Mouse (Mus musculus): ENCODE data around the gene Mre11a.
A peak's percentile ranks its signal among the peaks of the same experiment; 100 is the strongest.

Gene Mre11a

DNA sequence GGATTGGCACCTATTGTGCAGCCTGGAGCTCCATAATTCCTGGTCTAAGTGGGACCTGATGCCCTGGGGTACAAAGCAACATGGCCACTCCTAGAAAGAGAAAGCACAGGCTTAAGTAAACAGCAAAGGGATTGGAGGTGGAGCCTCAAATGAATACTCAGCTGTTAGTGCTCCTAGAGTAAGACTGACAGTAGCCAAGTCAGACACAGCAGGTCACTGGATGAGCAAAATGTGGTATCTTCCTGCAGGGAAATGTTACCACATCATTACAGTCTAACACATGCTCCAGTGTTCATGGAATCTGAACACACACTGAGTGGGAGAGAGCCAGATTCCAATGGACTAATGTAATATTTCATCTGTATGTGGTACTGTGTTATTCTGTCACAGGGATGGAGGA is 36.9 kb downstream of the Mre11a start:
- no peak for DNase-seq (ENCODE audit: low spot score in 2 of 2)

DNA sequence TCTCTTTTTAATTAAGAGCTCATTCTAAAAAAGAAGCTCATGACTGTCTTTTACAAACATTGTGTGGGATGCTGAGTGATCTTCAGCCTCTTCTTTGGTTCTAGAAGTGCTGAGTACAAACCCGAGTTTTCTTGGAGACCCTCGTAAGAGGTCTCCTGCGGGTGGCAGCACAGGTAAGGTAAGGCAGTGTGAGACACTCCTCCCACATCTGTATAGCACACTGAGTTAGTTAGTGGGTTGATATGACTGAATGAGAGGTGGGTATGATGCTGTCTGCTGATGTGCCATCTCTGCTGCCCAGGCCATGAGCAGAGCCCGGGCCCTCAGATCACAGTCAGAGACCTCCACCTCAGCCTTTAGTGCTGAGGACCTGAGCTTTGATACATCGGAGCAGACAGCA is 40.4 kb downstream of the Mre11a start:
- no peak for DNase-seq (ENCODE audit: low spot score in 2 of 2)

DNA sequence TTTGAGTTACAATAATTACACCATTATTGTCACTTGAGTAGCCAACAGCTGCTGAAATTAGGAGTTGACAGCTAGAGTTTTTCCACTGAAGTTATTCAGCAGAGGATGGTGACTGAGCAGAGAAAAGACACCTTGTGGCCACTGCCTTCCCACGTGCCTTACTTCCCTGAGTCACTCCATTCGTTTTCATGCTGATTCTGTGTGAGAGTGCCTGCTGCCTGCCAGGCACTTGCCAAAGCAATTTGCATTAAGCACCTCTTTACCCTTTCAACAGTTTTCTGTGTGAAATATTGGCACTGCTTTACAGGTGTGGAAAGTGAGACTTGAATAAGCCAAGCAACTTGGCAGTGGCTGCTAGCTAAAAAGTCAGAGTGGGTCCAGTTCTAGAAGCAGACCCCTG is 43.4 kb downstream of the Mre11a start:
- no peak for DNase-seq (ENCODE audit: low spot score in 2 of 2)

GRCm38 (mm10) chr9:14832046-14832445 is 47.6 kb downstream of the Mre11a start:
- no peak for DNase-seq (ENCODE audit: low spot score in 2 of 2)

DNA sequence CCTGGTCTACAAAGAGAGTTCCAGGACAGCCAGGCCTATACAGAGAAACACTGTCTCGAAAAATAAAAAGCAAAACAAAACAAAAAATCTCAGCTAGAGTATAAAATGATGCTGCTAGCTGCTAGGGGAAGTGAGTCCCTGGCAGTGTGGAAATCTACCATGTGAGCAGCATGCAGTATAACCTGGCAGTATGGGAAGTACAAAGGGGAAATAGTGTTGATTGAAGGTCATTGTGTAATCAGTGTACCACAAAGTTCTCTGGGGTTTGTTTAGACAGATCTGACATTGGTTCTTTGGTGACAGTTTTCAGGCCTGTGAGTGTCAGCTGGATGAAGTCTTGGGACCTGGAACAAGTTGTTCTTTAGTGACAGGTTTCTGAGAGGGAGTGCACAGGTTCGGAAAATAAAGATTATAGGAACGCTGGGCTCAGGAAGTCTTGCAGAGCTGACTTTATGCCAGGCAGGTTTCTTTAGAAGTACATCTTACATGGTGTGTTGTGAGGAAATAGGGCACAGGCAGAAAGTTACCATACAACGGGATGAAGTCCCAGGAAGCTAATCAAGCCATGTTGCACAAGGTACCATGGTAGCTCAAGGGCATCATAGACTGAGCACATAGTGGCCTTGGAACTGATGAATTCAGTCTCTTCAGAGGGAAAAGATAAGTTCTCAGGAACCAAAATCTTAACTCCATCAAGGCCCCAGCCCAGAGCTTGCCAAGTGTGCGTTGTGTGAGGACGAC is 51.1 kb downstream of the Mre11a start:
- no peak for DNase-seq (ENCODE audit: low spot score in 2 of 2)

DNA sequence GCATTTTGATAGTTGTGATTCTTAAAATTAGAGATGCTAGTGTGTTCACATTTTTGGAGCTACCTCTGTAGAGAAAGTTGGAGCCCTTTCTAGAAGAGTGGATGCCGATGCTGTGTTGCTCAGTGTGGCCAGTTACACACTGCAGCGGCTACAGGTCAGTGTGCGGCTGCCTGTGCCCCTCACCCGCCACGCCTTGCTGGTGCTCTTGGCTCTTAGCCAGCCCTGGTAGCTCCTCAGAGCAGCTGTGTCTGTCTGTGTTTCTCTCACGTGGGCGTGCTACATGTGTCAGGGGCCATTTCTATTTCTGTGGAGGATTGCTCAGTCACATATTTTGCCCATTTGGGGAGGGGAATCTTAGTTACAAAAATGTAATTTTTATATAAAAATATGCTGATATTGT is 55.1 kb downstream of the Mre11a start:
- DNase-seq (ENCODE audit: low spot score in 2 of 2) = no peak

GRCm38 (mm10) chr9:14839970-14840369 is 55.5 kb downstream of the Mre11a start:
- DNase-seq (ENCODE audit: low spot score in 2 of 2) = no peak

- DNase-seq (ENCODE audit: low spot score in 2 of 2) = no peak
Measured at GRCm38 (mm10) chr9:14841878-14842761, 57.7 kb downstream of the Mre11a start.

GRCm38 (mm10) chr9:14843311-14843857 is 58.9 kb downstream of the Mre11a start:
- DNase-seq (ENCODE audit: low spot score in 2 of 2) = no peak

DNA sequence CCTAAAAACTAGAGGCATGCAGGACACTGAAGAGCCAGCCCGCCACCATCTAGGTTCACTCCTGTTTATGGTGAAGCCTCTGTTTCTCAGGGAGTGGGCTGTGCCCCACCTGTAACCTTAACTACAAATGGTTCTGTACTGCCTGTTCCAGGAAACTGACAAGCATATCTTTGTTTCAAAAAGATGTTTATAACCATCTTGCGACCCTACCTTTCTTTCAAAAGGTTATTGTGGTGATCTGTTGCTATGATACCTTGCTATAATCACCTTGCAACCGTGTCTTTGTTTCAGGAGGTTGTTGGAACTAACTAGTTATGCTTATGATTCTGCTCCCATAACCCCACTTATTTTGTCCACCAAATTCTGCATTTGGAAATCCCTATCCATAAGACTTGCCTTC is 59.4 kb downstream of the Mre11a start:
- DNase-seq (ENCODE audit: low spot score in 2 of 2) = no peak

- no peak for DNase-seq (ENCODE audit: low spot score in 2 of 2)
Measured at GRCm38 (mm10) chr9:14846428-14846827, 62.0 kb downstream of the Mre11a start.

DNA sequence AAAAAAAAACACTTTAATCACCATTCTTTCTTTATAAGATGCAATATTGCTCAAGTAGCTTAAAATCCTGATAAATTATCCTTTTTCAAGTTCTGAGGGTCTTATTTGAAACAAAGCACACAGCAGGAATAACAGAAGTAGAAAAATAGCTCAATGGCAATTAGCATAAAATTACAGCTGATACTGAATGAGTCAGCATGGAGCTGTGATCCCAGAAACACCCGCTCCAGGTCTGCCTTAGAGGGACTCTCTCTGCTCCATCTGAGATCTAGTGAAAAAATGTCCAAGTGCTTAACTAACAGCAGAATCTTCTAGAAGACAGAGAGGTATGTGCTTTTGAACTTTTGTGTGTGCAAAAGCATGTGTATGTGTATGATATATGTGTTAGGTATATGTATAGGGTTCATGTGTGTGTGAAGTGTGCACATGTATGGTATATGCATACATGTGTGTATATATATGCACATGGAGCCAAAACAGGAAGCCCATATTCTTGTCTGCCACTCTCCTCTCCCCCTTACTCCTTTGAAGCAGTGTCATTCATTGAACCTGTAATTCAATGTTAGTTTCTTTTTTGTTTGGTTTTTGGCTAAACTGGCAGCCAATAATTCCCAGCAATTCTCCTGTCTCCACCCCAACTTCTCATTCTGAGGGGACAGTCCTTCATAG is 63.9 kb downstream of the Mre11a start:
- no peak for DNase-seq (ENCODE audit: low spot score in 2 of 2)

GRCm38 (mm10) chr9:14854585-14854984 is 70.1 kb downstream of the Mre11a start:
- no peak for DNase-seq (ENCODE audit: low spot score in 2 of 2)

DNA sequence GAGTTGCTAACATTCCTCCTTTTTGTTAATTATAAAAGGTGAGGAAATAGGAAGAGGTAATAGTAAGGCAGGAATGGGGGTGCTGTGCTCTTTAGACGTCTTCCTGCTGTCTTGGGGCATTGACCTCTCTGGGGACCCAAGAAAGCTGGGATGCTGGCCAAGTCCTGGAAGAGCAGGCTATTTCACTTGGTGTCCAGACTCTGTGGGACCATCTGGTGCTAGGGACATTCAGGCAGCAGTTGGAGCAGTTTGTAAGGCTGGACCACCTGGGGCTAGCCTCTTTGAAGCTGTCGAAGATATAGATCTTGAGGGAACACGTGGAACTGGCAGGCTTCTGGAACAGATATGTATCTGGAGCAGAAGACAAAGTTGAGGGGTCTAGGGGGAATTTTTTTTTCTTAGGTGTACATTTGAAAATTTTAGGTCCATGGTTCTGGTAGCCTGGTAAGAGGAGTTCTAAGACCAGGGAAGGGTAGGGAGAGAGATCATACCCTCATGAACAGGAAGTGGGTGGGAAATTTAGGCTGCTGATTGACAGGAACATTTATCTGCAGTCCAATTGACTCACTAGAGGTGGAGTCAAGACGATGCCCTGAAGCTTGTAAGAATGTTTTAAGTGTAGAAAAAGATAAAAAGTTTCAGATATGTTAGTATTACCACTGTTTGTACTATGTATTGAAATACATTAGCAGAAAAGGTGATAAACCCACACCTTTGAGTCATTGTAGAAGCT is 72.6 kb downstream of the Mre11a start:
- DNase-seq (ENCODE audit: low spot score in 2 of 2) = no peak

DNA sequence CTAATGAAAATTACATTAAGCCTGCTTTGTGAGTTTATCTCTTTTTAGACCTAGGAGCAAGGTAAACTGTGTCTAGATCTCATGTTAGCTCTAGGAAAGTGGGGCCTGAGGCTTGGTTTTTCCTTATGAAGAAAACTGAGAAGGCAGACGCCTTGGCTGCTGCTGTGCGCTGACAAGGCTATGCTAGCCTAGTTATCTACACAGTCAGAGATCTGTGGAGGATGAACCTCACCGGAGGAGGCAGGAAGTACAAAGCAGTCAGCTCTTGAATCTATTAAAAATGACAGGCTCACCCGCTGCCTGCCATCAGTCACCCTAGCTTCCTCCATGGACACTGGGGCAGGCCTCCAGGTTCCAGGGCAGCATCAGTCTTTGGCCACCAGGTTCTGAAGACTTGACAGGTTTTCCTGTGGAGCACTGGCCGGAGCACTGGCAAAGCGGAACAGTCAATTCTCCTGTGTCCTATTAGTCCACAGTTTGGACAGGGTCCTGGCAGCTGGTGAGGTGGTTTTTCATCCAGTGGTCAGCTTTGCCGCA is 73.8 kb downstream of the Mre11a start:
- no peak for DNase-seq (ENCODE audit: low spot score in 2 of 2)

- DNase-seq (ENCODE audit: low spot score in 2 of 2) = no peak
Measured at GRCm38 (mm10) chr9:14858782-14859181, 74.3 kb downstream of the Mre11a start.

- DNase-seq (ENCODE audit: low spot score in 2 of 2) = peak in 1 of 2 experiments; percentile 47
Measured at GRCm38 (mm10) chr9:14859868-14860639, 75.6 kb downstream of the Mre11a start, which contains the start of gene Gpr83. Gene Gpr83 (plus strand): TSS chr9:14860210.

DNA sequence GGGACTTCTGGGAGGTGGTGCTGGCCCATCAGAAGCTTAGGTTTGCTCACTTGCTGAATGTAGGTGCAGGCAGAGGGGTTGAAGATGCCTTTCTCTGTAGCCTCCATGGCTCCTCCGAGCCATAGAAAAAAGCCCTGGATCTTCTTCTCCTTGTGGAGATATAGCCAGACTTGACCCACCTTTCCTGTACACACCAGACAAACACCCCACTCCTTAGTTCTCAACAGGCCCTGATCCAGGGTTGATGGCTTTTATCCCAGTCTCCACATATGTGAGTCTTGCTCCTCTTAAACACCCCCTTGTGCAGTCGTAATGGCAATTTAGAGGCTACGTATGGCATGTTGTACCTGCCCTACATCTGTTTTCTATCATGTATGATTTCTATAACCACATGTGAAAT is 78.7 kb downstream of the Mre11a start:
- DNase-seq (ENCODE audit: low spot score in 2 of 2) = no peak

DNA sequence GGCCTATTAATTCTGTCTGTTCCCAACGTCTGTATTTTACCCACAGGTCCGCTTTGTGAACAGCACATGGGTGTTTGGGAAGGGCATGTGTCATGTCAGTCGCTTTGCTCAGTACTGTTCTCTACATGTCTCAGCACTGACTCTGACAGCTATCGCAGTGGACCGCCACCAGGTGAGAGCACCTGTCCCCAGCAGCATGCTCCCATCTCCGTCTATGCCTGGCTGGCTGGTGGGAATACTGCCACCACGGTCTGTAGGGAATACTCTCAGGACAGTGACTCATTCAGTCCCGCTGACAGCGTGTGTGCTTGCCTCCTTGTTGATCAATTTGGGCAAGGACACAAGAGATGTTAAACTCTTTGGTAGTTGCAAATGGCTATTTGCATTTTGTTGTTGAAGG is 80.3 kb downstream of the Mre11a start:
- DNase-seq (ENCODE audit: low spot score in 2 of 2) = no peak

DNA sequence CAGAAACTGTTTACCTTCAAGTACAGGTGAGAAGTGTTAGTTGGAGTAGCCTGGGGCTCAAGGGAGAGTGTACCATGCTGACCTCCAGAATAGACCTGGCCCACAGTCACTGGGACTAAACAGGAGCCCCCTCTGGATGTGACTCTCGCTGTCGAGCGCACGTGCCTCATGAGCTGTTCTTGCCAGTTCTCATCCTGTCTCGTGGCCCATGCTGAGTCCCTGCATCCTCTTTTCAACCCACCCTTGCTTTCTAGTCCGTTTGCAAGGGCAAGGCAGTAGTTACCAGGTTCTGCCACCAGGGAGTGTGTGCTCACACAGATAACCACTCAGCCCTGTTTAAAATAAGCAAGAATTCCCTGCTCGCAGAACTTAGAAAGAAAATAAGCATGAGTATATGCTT is 82.5 kb downstream of the Mre11a start:
- DNase-seq (ENCODE audit: low spot score in 2 of 2) = peak in 1 of 2 experiments; percentile 57

Data from frontal cortex, postnatal 10 days (tissue).